Mouse (Mus musculus) neutrophil, adult 5-6 weeks (primary cell): ENCODE data around the gene Efna5. TPM values are rescaled to one million over a fixed set of nuclear protein-coding genes. Genes with fewer than 3 reads are reported as not detected.

Experiments used
- ATAC-seq: fragments of 151-379, 151-347 bp; 2 replicates; pipeline ENCODE4 v1.8.0; 2017; ENCODE audit warnings: mild to moderate bottlenecking, moderate TSS enrichment; ENCODE audit not compliant: insufficient number of reproducible peaks, poor library complexity, low FRiP score, severe bottlenecking; ENCODE audit errors: extremely low read depth
- total RNA-seq: library from RNA; stranded (forward); fragments of 200-1000 nt; gene quantifications from 2 replicates; pipeline ENCODE4 v1.2.3, GENCODE M21; 2017

Gene Efna5
- total RNA-seq, 1 experiment from 2014 or later: not detected

- no peak for ATAC-seq
Observed at GRCm38 (mm10) chr17:62862298-62862999, 18.7 kb downstream of the Efna5 start.

DNA sequence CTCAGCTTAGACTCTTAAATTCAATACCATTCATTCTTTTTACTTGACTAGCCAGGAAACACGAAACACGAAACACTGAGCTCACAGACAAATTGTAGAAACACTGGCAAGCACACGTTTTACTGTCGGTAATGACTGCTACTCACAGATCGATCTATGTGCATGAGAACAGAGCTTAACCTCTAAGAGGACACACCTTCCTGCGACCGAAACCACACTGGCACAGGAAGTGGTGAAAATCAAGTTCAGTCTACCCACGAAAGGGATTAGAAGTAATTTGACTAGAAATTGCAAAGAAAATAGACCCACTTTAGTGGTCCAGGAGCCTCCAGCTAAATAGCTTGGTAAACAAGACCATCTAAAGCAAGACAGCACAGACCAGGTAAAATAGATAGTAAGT lies 23.8 kb downstream of the Efna5 start:
- peak; percentile 48; the same call in 1 of the 2 replicates for ATAC-seq

GRCm38 (mm10) chr17:62853741-62854140 lies 27.4 kb downstream of the Efna5 start:
- ATAC-seq: no peak

DNA sequence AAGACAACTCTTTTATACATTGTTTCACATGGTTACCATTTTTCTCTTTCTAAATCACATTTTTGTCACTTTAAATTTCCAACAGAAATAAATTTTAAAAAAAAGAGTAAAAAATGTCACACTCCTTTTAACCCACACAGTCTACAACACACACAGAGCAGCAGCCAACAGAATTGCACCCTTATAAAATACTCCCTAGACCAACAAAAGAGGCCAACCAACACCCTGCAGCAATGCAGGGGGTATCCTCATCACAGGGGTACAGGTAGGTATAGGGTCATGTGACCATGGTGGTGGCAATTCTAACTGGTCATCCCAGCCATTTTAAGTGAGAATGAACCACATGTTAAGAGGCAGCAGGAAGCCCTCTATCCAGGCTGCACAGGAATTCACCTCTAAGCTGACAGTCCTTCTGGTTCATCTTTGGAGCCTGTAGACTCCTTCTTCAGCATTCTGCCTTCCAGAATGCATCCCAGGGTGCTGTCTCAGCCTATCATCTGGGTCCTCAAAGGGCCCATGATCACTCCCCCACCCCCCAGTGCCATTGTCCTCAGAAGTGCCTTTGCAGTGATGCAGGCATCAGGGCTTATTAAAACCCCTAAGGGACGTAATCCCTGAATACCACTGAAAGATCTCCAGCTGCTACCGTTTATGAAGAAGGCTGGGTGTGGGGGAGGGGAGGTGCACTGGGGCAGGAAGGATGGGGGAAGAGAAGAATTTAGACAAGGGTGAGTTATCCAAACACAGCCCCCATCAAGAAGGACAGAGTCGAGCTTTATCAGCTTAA lies 28.1 kb downstream of the Efna5 start:
- ATAC-seq: no peak

DNA sequence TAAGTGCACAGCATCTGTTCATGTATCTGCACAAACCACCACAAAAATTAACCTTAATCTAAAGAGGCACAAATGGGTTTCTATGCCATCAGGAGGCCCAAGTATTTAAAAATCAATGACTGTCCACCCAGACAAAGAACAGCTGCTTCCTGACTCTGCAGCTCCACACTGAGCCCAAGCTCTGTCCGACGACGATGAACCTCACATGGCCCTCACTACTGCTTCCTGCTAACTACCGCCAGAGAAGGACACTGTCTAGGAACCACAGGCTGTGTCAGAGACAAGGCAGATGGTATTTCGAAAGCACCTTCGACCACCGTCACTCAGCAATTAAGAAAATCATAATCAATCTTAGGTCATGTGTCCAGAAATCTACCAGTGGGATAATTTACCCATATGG lies 29.8 kb downstream of the Efna5 start:
- no peak for ATAC-seq

- no peak for ATAC-seq
Observed at GRCm38 (mm10) chr17:62850603-62851002, 30.5 kb downstream of the Efna5 start.

- no peak for ATAC-seq
Observed at GRCm38 (mm10) chr17:62849676-62850075, 31.4 kb downstream of the Efna5 start.

DNA sequence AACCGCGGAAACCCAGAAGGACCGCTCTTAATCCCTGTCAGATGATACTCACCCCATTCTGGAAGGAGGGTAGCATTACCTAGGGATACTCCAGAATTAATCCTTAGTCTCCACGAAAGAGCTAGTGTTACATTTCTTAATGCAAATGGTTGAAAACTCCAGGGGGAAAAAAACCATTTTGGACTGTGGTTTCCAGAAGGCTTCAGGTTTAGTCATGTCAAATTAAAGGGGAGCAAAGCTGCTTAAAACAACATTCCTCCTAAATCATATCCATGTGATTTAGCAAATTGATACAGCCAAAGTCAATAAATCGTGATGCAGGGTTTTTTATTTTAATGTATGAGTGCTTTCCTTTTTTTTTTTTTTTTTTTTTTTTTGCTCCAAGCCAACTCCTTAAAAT lies 35.5 kb downstream of the Efna5 start:
- ATAC-seq: no peak

DNA sequence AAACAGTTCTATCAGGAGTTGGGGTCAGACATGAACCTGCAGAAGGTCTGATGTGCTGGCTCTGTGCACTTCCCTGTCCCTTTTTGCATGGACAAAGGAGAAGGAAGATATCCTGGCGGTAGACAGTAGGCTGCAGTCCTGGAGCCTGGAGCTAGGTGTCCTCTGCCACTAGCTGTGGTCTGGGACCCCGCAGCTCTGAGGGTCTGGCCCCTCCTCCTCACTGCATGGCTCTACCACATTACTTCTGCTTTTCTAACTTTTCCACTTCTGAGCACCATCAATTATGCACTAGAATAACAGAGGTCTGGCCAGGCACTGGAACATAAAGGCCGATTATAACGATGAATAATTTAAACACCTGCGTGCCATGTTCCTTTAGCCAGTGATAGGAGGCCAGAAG lies 36.8 kb downstream of the Efna5 start:
- ATAC-seq: peak; percentile 26; the same call in 1 of the 2 replicates

GRCm38 (mm10) chr17:62837336-62837735 lies 43.8 kb downstream of the Efna5 start:
- ATAC-seq: no peak

- no peak for ATAC-seq
Observed at GRCm38 (mm10) chr17:62836598-62837106, 44.5 kb downstream of the Efna5 start.

GRCm38 (mm10) chr17:62832550-62833127 lies 48.5 kb downstream of the Efna5 start:
- ATAC-seq: no peak

DNA sequence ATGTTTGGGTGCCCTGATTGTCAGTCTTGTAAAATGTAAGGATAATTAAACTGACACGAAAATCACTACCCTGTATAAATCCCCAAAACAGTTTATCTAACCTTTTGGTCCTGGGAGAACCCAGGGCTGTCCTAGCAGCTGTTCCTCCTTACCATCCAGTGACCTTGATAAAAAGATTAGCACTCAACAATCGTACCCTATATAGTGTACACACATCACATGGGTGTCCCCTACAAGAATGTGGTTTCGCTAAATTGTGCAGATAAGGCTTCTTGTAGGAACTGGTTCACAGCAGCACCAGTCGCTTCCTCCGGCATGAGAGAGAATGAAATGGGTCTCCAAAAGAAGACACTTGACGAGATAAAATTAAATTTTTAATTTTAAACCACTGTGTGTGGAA lies 53.6 kb downstream of the Efna5 start:
- no peak for ATAC-seq

DNA sequence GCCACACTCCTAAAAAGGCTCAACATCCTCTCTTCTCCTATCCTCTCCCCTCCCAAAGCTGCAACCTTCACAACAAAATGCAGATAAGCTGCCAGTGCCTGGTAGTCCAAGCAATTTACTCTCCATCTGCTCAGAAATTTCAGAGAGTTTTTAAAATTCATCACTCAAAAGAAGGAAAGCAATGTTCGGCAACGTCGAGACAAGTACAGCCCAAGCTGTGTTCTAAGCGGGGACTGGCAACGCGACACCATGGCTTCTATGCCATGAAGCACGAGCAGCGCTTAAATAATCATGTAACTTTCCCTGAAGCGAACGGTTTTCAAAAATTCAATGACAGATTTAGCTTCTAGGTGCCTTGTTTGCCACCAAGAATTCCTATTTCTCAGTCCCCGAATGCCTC lies 59.9 kb downstream of the Efna5 start:
- no peak for ATAC-seq

GRCm38 (mm10) chr17:62819931-62820330 lies 61.2 kb downstream of the Efna5 start:
- ATAC-seq: no peak

DNA sequence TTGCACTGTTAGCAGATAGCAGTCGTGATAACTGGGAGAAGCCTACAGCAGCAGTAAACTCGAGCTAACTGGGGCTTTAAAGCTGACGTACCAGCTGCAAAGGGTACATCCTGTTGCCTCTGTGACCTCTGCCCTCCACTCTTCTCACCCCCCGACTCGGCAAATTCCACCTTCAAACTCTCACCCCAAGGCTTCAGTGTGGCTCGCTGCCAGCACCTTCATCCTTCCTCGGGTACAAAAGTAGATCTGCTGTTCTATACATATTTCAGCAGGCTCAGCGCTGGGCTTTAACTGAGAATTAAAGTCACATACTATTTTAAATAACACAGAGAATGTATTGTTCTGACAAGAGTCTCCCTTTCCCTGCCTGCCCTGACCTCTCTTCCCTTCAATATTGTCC lies 62.3 kb downstream of the Efna5 start:
- no peak for ATAC-seq

- ATAC-seq: no peak
Observed at GRCm38 (mm10) chr17:62818337-62818736, 62.8 kb downstream of the Efna5 start.

DNA sequence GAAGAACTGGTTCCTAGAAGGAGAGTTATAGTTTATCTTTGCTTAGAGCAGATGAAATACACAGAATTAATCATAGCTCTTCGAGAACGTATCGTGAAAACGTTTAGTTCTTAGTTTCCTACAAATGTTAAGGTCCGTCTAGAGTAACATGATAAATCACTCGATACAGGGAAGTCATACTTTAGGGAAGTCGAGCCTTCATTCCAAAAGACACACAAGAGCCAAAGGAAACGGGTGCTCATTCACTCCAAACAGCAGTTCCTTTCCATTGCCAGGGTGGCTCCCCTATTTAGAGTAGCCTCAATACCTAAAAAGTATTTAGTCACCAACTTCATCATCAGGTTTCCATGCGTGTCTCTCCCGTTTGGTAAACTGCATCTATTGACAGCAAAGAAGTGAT lies 64.2 kb downstream of the Efna5 start:
- no peak for ATAC-seq

DNA sequence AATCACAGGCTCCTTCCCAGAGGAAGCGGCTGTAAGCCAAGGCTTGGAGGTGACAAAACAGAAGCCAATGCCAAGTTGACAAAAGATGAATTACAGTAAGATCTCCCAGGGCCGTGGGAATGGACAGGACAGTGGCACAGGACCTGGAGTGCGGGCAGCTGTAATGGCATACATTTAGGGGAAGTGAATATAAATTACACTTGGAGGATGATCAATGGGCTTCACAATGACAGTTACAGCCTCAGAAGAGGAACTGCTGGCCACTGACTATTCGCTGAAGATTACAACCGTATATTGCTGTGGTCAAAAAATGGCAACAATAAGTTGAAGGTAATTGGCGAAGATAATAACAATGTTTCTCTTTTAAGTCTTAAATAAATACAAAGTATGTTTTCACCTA lies 67.7 kb downstream of the Efna5 start:
- ATAC-seq: no peak

DNA sequence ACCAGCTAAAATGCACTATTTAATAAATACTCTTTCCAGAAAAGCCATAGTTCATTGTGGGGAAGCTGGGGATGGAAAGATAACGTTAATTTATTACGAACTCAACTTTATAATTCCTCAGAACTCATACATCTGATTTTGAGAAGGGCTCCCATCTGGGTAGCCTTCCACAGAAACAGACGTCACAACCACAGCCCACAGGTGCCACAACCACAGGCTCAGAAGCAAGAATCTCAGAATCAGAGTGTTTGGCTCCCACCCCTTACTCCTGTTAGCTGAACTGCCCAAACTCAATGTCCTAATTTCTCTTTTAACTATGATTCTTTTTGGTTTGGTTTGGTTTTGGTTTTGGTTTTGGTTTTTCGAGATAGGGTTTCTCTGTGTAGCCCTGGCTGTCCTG lies 73.2 kb downstream of the Efna5 start:
- ATAC-seq: no peak
